Mouse (Mus musculus): ENCODE measurements at regions not wholly inside any gene's neighbourhood (a gene's known extent, or its start where the extent isn't known, plus 50 kb on each side); places are given as distances from the start of the nearest gene placed in this dataset.
A peak's percentile ranks its signal among the peaks of the same experiment; 100 is the strongest.

DNA sequence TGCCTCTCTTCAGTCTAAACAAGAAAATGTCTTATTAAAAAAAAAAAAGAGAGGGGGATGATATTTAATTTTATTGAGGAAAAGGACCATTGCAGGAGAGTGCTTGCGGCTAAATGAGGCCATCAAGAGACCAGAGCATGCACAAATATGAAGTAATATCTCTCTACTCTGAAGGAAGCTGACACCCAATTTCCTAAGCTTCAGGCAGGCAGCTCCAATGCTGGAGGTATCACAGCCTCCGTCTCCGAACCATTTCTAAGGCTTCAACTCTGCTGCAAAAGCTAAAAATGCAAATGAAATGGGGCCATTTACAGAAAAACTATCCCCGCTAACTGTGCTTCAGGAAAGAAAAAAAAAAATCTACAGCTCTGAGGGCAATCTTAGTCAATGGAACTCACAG is 164.4 kb upstream of the Camk1g start:
- H3K4me2 ChIP-seq: no peak overlapping the region
- ATAC-seq (replicated peaks; ENCODE audit: insufficient number of reproducible peaks, insufficient read depth, low FRiP score, low read depth): no peak
- H3K9ac ChIP-seq: no peak overlapping the region
- H3K36me3 ChIP-seq: no peaks in the 10 kb centered on the region
- no peaks in the 10 kb centered on the region for H3K4me1 ChIP-seq (replicated peaks)
- 79% methylated on average over 4 of the region's 4 CpGs for WGBS
- no peaks in the 10 kb centered on the region for H3K27me3 ChIP-seq
- no peak overlapping the region for H3K4me3 ChIP-seq
- H3K9me3 ChIP-seq (replicated peaks): no peaks in the 10 kb centered on the region
- H3K27ac ChIP-seq: no peak overlapping the region

DNA sequence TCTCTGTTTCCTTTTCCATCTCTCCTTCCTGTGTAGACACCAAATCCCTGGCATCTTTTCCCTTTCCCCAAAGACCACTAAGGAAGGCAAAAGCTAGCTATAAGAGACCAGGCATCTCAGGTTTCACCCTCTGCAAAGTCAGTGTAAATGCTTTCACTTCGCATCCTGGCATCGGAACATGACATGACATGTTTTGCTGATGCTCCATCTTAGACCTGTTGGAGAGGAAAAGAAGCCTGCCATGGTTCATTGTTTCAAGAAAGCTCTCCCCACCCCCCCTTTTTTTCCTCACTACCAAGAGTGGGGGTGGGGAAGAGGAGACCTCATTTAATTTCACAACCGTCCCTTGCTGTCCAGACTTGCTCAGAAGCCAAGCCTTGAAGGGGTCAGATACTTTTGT is 156.4 kb upstream of the Camk1g start:
- Histone ChIP-seq H3K9ac (no peak overlapping the region), H3K9me3 (replicated peaks) (no peaks in the 10 kb centered on the region), H3K4me2 (no peak overlapping the region), H3K27ac (no peak overlapping the region), H3K36me3 (no peaks in the 10 kb centered on the region), H3K4me3 (no peak overlapping the region), H3K27me3 (no peaks in the 10 kb centered on the region), H3K4me1 (replicated peaks) (no peaks in the 10 kb centered on the region)
- no peak for ATAC-seq (replicated peaks; ENCODE audit: insufficient number of reproducible peaks, insufficient read depth, low FRiP score, low read depth)
- 60% methylated on average over 3 of the region's 3 CpGs for whole genome bisulfite sequencing

DNA sequence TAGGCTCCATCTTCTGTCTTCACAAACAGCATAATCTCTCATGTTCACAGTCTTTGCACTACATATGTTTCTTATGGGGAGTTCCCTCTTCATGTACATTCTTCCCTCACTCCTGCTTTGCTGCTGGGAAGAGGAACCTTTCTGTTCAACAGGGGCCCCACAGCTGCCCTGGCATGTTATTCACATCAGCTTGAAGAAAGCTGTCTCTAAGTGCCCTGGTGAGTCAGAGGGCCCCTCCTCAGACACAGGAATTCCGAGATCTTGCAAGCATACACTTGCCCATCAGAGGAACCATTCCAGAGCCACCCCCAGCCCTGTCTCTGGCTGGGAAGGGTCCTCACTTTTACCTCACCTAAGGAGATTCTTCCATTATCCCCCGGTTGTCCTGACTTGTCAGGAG is 151.9 kb upstream of the Camk1g start:
- Histone ChIP-seq H3K9ac (no peak overlapping the region), H3K36me3 (no peaks in the 10 kb centered on the region), H3K4me2 (no peak overlapping the region), H3K4me1 (replicated peaks) (no peaks in the 10 kb centered on the region), H3K4me3 (no peak overlapping the region), H3K27ac (no peak overlapping the region), H3K9me3 (replicated peaks) (no peaks in the 10 kb centered on the region), H3K27me3 (no peaks in the 10 kb centered on the region)
- 39% methylated on average over 2 of the region's 2 CpGs for WGBS
- ATAC-seq (replicated peaks; ENCODE audit: insufficient number of reproducible peaks, insufficient read depth, low FRiP score, low read depth): no peak

GRCm38 (mm10) chr1:193518840-193519239 is 148.7 kb upstream of the Camk1g start:
- Histone ChIP-seq H3K4me1 (replicated peaks) (no peaks in the 10 kb centered on the region; the same call in 1 of the 2 replicates), H3K9ac (no peak overlapping the region), H3K9me3 (replicated peaks) (no peaks in the 10 kb centered on the region), H3K4me2 (no peak overlapping the region), H3K4me3 (no peak overlapping the region), H3K36me3 (no peaks in the 10 kb centered on the region), H3K27ac (no peak overlapping the region), H3K27me3 (no peaks in the 10 kb centered on the region)
- 74% methylated on average over 1 of the region's 1 CpGs for WGBS
- no peak for ATAC-seq (replicated peaks; ENCODE audit: insufficient number of reproducible peaks, insufficient read depth, low FRiP score, low read depth)

DNA sequence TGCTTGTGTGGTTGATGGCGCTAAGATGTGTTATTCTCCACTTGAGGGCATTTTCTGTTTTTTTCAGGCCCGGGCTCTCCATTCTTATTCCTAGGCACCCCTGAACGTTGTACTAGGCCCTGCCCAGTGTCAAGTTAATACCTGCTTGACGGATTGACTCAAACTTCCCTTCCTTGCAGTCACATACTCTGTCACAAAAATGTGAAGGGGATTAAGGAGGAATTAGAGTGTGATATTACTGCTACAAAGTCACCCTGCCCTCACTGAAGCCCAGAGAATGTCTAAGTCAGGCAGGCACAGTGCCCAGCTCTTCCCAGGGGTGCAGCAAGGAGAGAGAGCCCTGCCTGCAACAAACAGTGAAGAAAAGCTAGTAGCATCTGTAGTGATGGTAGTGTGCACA is 147.9 kb upstream of the Camk1g start:
- Histone ChIP-seq H3K4me2 (no peak overlapping the region), H3K27me3 (no peaks in the 10 kb centered on the region), H3K4me1 (replicated peaks) (no peaks in the 10 kb centered on the region; the same call in 1 of the 2 replicates), H3K27ac (no peak overlapping the region), H3K36me3 (no peaks in the 10 kb centered on the region), H3K9ac (no peak overlapping the region), H3K9me3 (replicated peaks) (no peaks in the 10 kb centered on the region), H3K4me3 (no peak overlapping the region)
- WGBS: 58% methylated on average over 4 of the region's 4 CpGs
- no peak for ATAC-seq (replicated peaks; ENCODE audit: insufficient number of reproducible peaks, insufficient read depth, low FRiP score, low read depth)

DNA sequence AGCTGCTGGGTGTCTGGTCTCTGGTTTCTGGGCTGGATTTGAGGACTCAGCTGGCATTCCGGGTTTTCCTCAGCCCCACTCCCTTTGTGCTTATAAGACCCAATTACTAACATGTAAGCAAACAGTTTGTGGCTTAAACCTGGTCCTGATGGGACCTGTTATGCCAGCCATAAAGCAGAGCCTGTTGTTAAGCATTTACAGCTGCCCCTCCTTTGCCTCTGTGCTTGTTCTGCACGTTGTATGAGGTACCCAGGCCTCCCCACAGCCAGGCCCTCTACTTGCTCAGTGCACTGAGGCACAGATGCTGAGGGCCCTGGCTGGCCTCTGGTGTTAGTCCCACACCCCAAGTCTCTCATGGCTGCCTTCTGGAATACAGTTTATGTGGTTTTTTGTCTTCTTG is 147.2 kb upstream of the Camk1g start:
- no peak for ATAC-seq (replicated peaks; ENCODE audit: insufficient number of reproducible peaks, insufficient read depth, low FRiP score, low read depth)
- no peak overlapping the region for H3K9ac ChIP-seq
- 59% methylated on average over 2 of the region's 2 CpGs for WGBS
- no peaks in the 10 kb centered on the region; the same call in 1 of the 2 replicates for H3K4me1 ChIP-seq (replicated peaks)
- no peaks in the 10 kb centered on the region for H3K9me3 ChIP-seq (replicated peaks)
- no peak overlapping the region for H3K4me3 ChIP-seq
- H3K27me3 ChIP-seq: no peaks in the 10 kb centered on the region
- no peak overlapping the region for H3K4me2 ChIP-seq
- no peaks in the 10 kb centered on the region for H3K36me3 ChIP-seq
- H3K27ac ChIP-seq: no peak overlapping the region

DNA sequence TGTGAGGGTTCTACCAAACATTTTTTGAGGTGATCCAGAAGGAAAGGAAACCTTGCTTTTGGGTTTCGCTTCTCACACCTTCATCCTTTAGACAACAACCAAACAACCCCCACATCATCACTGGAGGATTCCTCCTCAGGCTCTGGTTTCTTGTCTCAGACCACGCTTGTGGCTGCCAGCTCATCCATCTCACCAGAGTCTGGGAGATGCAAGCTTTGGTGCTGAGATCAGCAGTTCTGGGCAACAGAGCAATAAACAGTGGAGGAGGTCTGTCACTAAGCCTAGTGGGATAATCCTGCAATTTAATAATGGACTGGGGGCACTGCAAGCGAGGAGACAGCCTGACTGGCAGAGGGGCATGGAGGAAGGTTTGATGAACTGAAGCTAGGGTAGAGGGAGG is 146.3 kb upstream of the Camk1g start:
- H3K27ac ChIP-seq: no peak overlapping the region
- H3K4me2 ChIP-seq: no peak overlapping the region
- no peaks in the 10 kb centered on the region; the same call in 1 of the 2 replicates for H3K4me1 ChIP-seq (replicated peaks)
- no peaks in the 10 kb centered on the region for H3K27me3 ChIP-seq
- 72% methylated on average over 3 of the region's 3 CpGs for WGBS
- H3K4me3 ChIP-seq: no peak overlapping the region
- H3K36me3 ChIP-seq: no peaks in the 10 kb centered on the region
- H3K9me3 ChIP-seq (replicated peaks): no peaks in the 10 kb centered on the region
- no peak for ATAC-seq (replicated peaks; ENCODE audit: insufficient number of reproducible peaks, insufficient read depth, low FRiP score, low read depth)
- no peak overlapping the region for H3K9ac ChIP-seq

GRCm38 (mm10) chr1:193513929-193514710 is 144.0 kb upstream of the Camk1g start:
- no peak overlapping the region for H3K4me3 ChIP-seq
- no peaks in the 10 kb centered on the region; the same call in 1 of the 2 replicates for H3K4me1 ChIP-seq (replicated peaks)
- ATAC-seq (replicated peaks; ENCODE audit: insufficient number of reproducible peaks, insufficient read depth, low FRiP score, low read depth): peak; percentile 59; the same call in 1 of the 2 replicates
- H3K9me3 ChIP-seq (replicated peaks): no peaks in the 10 kb centered on the region
- no peak overlapping the region for H3K9ac ChIP-seq
- no peaks in the 10 kb centered on the region for H3K36me3 ChIP-seq
- H3K27ac ChIP-seq: peak overlapping the region; percentile 8; the same call in 1 of the 2 replicates
- 35% methylated on average over 9 of the region's 9 CpGs for WGBS
- no peak overlapping the region for H3K4me2 ChIP-seq
- H3K27me3 ChIP-seq: no peaks in the 10 kb centered on the region

DNA sequence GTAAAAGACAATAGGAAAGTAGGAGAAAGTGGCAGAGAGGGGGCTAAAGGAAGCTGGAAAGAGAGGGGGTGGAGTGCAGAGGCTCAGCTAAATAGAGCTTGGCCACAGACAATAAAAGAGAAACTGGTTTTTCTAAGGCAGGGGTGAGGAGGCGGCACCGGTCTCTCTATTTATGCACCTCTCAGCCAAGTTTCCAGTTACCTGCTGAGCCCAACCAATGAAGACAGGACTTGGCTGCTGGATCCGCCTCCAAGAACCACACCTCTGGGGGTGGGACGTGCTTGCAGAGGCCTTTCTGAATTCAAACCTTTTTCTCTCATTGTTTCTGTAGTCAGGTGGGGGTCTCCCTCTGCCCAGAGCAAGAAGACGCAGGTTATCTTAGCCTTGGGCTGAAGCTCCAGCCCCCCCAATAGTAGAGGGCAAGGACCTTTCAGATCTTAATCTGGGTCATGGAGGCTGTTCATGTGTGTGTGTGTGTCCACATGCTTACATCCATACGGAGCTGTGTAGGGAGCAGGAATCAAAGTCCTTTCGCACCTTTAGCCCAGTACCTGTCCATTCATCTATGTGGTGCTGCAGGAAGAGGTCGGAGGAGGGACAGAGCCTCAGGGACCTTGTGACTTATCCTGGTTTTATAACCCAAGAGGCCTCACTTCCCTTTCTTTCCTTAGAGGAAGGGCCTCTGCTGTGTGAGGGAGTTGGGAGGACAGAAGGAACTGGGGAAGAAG is 140.1 kb upstream of the Camk1g start:
- 62% methylated on average over 8 of the region's 8 CpGs for WGBS
- ATAC-seq (replicated peaks; ENCODE audit: insufficient number of reproducible peaks, insufficient read depth, low FRiP score, low read depth): peak; percentile 20; the same call in 1 of the 2 replicates
- H3K4me2 ChIP-seq: no peak overlapping the region

GRCm38 (mm10) chr1:193508271-193508670 is 138.2 kb upstream of the Camk1g start:
- no peak for ATAC-seq (replicated peaks; ENCODE audit: insufficient number of reproducible peaks, insufficient read depth, low FRiP score, low read depth)
- Histone ChIP-seq H3K9ac (no peak overlapping the region), H3K27me3 (no peaks in the 10 kb centered on the region), H3K4me1 (replicated peaks) (no peaks in the 10 kb centered on the region), H3K4me2 (no peak overlapping the region), H3K27ac (no peak overlapping the region), H3K9me3 (replicated peaks) (no peaks in the 10 kb centered on the region), H3K4me3 (no peak overlapping the region), H3K36me3 (no peaks in the 10 kb centered on the region)

More for the DNA sequence above, 140.1 kb upstream of the Camk1g start:
- Histone ChIP-seq H3K9ac (no peak overlapping the region), H3K4me3 (no peak overlapping the region), H3K27me3 (no peaks in the 10 kb centered on the region), H3K9me3 (replicated peaks) (no peaks in the 10 kb centered on the region), H3K27ac (no peak overlapping the region), H3K4me1 (replicated peaks) (no peaks in the 10 kb centered on the region; the same call in 1 of the 2 replicates), H3K36me3 (no peaks in the 10 kb centered on the region)

GRCm38 (mm10) chr1:193506991-193507390 is 136.9 kb upstream of the Camk1g start:
- no peaks in the 10 kb centered on the region for H3K9me3 ChIP-seq (replicated peaks)
- no peaks in the 10 kb centered on the region for H3K4me1 ChIP-seq (replicated peaks)
- H3K9ac ChIP-seq: no peak overlapping the region
- H3K27ac ChIP-seq: no peak overlapping the region
- no peak overlapping the region for H3K4me3 ChIP-seq
- H3K36me3 ChIP-seq: no peaks in the 10 kb centered on the region
- WGBS: 56% methylated on average over 3 of the region's 3 CpGs
- H3K27me3 ChIP-seq: no peaks in the 10 kb centered on the region
- peak overlapping the region; percentile 0; the same call in 1 of the 2 replicates for H3K4me2 ChIP-seq
- ATAC-seq (replicated peaks; ENCODE audit: insufficient number of reproducible peaks, insufficient read depth, low FRiP score, low read depth): no peak
